Mouse (Mus musculus) MEL (cell line): ENCODE measurements around the gene Oxsm. TPM values are rescaled to one million over a fixed set of nuclear protein-coding genes. Genes with fewer than 3 reads are reported as not detected.

Experiments
- DNase-seq: peaks from one replicate; pipeline ENCODE4 v3.0.0; 2011; ENCODE audit warnings: low read depth, low spot score
- H3K27ac ChIP-seq: 2 replicates; pipeline ENCODE4 v1.5.1; 2012; ENCODE audit warnings: low read depth, mild to moderate bottlenecking, control low read depth, low read length, moderate library complexity; ENCODE audit not compliant: control insufficient read depth
- H3K27me3 ChIP-seq, 2 experiments: fragments of 150-350 bp in 1 of 2; sonication (generic) in 1 of 2; 2 replicates each; pipeline ENCODE4 v1.6.1; 2012; ENCODE audit warnings: low read length in 2 of 2, mild to moderate bottlenecking in 2 of 2, improper control_type of control experiment in 1 of 2, moderate library complexity in 1 of 2; ENCODE audit not compliant: insufficient read depth in 2 of 2, control insufficient read depth in 1 of 2
- H3K36me3 ChIP-seq, 2 experiments: 2 replicates each; pipeline ENCODE4 v1.6.1; 2012 to 2014; ENCODE audit warnings: low read length in 2 of 2, improper control_type of control experiment in 1 of 2, inconsistent platforms in 1 of 2, mild to moderate bottlenecking in 1 of 2; ENCODE audit not compliant: insufficient read depth in 2 of 2, control insufficient read depth in 1 of 2
- H3K4me1 ChIP-seq, 2 experiments: fragments of 150-350 bp in 1 of 2; sonication (generic) in 1 of 2; 2 replicates each; pipeline ENCODE4 v1.6.1; 2012; ENCODE audit warnings: low read length in 2 of 2, improper control_type of control experiment in 1 of 2, mild to moderate bottlenecking in 1 of 2; ENCODE audit not compliant: insufficient read depth in 2 of 2, control insufficient read depth in 1 of 2
- H3K4me3 ChIP-seq, 2 experiments: fragments of 150-350 bp in 1 of 2; sonication (generic) in 1 of 2; 2 replicates each; pipeline ENCODE4 v1.5.1; 2012; ENCODE audit warnings: low read depth in 2 of 2, low read length in 2 of 2, mild to moderate bottlenecking in 2 of 2, moderate library complexity in 2 of 2, control low read depth in 1 of 2, improper control_type of control experiment in 1 of 2; ENCODE audit not compliant: control insufficient read depth in 1 of 2, insufficient read depth in 1 of 2
- H3K79me2 ChIP-seq: 2 replicates; pipeline ENCODE4 v1.6.1; 2012; ENCODE audit warnings: mild to moderate bottlenecking, low read length, moderate library complexity; ENCODE audit not compliant: control insufficient read depth, poor library complexity, insufficient read depth
- H3K9ac ChIP-seq: 2 replicates; pipeline ENCODE4 v1.6.1; 2012; ENCODE audit warnings: low read depth, mild to moderate bottlenecking, control low read depth, low read length, moderate library complexity; ENCODE audit not compliant: control insufficient read depth, poor library complexity, severe bottlenecking
- H3K9me3 ChIP-seq: fragments of 150-350 bp; sonication (generic); replicated peaks from 2 replicates; pipeline ENCODE4 v1.6.1; 2012; ENCODE audit warnings: mild to moderate bottlenecking, low read length, improper control_type of control experiment, moderate library complexity; ENCODE audit not compliant: insufficient read depth
- BHLHE40 ChIP-seq: IDR thresholded peaks from 2 replicates; pipeline ENCODE4 v1.6.1; 2012; ENCODE audit warnings: low read depth, mild to moderate bottlenecking, inconsistent platforms, low read length, improper control_type of control experiment, borderline replicate concordance
- CHD1 ChIP-seq: IDR thresholded peaks from 2 replicates; pipeline ENCODE4 v1.6.1; 2012; ENCODE audit warnings: low read depth, mild to moderate bottlenecking, inconsistent platforms, low read length, improper control_type of control experiment
- CHD2 ChIP-seq: IDR thresholded peaks from 2 replicates; pipeline ENCODE4 v1.6.1; 2011; ENCODE audit warnings: low read length, improper control_type of control experiment
- CTCF ChIP-seq, 3 experiments: IDR thresholded peaks in 2 of 3; conservative IDR thresholded peaks in 1 of 3; 2 replicates each; pipeline ENCODE4 v1.5.1; 2011 to 2012; ENCODE audit warnings: low read length in 3 of 3, low read depth in 2 of 3, mild to moderate bottlenecking in 2 of 3, improper control_type of control experiment in 1 of 3, inconsistent platforms in 1 of 3, mixed read lengths in 1 of 3, moderate library complexity in 1 of 3; ENCODE audit not compliant: control insufficient read depth in 1 of 3, insufficient read depth in 1 of 3, poor library complexity in 1 of 3, severe bottlenecking in 1 of 3
- E2F4 ChIP-seq: IDR thresholded peaks from 2 replicates; pipeline ENCODE4 v1.6.1; 2011; ENCODE audit warnings: low read depth, low read length, improper control_type of control experiment, borderline replicate concordance
- ELF1 ChIP-seq: IDR thresholded peaks from 2 replicates; pipeline ENCODE4 v1.6.1; 2014; ENCODE audit warnings: low read depth, mild to moderate bottlenecking, inconsistent platforms, low read length, improper control_type of control experiment, moderate library complexity
- EP300 ChIP-seq, 2 experiments: IDR thresholded peaks; 2 replicates each; pipeline ENCODE4 v1.6.1; 2011; ENCODE audit warnings: improper control_type of control experiment in 2 of 2, low read length in 2 of 2, low read depth in 1 of 2, mild to moderate bottlenecking in 1 of 2
- ETS1 ChIP-seq: IDR thresholded peaks from 2 replicates; pipeline ENCODE4 v1.6.1; 2012; ENCODE audit warnings: low read depth, mild to moderate bottlenecking, inconsistent platforms, low read length, improper control_type of control experiment, moderate library complexity
- GABPA ChIP-seq: IDR thresholded peaks from 2 replicates; pipeline ENCODE4 v1.6.1; 2012; ENCODE audit warnings: low read depth, mild to moderate bottlenecking, inconsistent platforms, low read length, improper control_type of control experiment, moderate library complexity
- GATA1 ChIP-seq: IDR thresholded peaks from 2 replicates; pipeline ENCODE4 v1.6.1; 2011; ENCODE audit warnings: low read depth, low read length, improper control_type of control experiment
- JUND ChIP-seq: IDR thresholded peaks from 2 replicates; pipeline ENCODE4 v1.6.1; 2011; ENCODE audit warnings: low read depth, mild to moderate bottlenecking, improper control_type of control experiment, low read length
- KAT2A ChIP-seq: conservative IDR thresholded peaks from 2 replicates; pipeline ENCODE4 v1.6.1; 2012; ENCODE audit warnings: low read depth, low read length, improper control_type of control experiment, inconsistent platforms
- MAFK ChIP-seq: IDR thresholded peaks from 2 replicates; pipeline ENCODE4 v1.6.1; 2011; ENCODE audit warnings: low read depth, mild to moderate bottlenecking, low read length, improper control_type of control experiment, borderline replicate concordance
- MAX ChIP-seq: IDR thresholded peaks from 2 replicates; pipeline ENCODE4 v1.6.1; 2011; ENCODE audit warnings: low read length, improper control_type of control experiment
- MAZ ChIP-seq: IDR thresholded peaks from 2 replicates; pipeline ENCODE4 v1.6.1; 2012; ENCODE audit warnings: low read depth, mild to moderate bottlenecking, inconsistent platforms, low read length, improper control_type of control experiment
- MEF2A ChIP-seq: IDR thresholded peaks from 2 replicates; pipeline ENCODE4 v1.6.1; 2014; ENCODE audit warnings: low read depth, mild to moderate bottlenecking, inconsistent platforms, low read length, improper control_type of control experiment; ENCODE audit not compliant: poor library complexity, insufficient replicate concordance, severe bottlenecking; ENCODE audit errors: extremely low read depth
- MXI1 ChIP-seq: IDR thresholded peaks from 2 replicates; pipeline ENCODE4 v1.6.1; 2011; ENCODE audit warnings: mild to moderate bottlenecking, low read depth, low read length, improper control_type of control experiment
- MYB ChIP-seq: IDR thresholded peaks from 2 replicates; pipeline ENCODE4 v1.6.1; 2011; ENCODE audit warnings: mild to moderate bottlenecking, low read depth, low read length, improper control_type of control experiment
- MYC ChIP-seq: IDR thresholded peaks from 2 replicates; pipeline ENCODE4 v1.6.1; 2011; ENCODE audit warnings: low read depth, mild to moderate bottlenecking, low read length, improper control_type of control experiment, moderate library complexity
- NELFE ChIP-seq: IDR thresholded peaks from 2 replicates; pipeline ENCODE4 v1.6.1; 2011; ENCODE audit warnings: low read depth, low read length, improper control_type of control experiment
- NRF1 ChIP-seq: IDR thresholded peaks from 2 replicates; pipeline ENCODE4 v1.6.1; 2014; ENCODE audit warnings: low read depth, mild to moderate bottlenecking, inconsistent platforms, low read length, improper control_type of control experiment, moderate library complexity; ENCODE audit not compliant: poor library complexity, insufficient read depth, severe bottlenecking
- POLR2A ChIP-seq, 2 experiments: IDR thresholded peaks; 2 replicates each; pipeline ENCODE4 v1.6.1; 2011 to 2012; ENCODE audit warnings: low read length in 2 of 2, mild to moderate bottlenecking in 2 of 2, control low read depth in 1 of 2, improper control_type of control experiment in 1 of 2, low read depth in 1 of 2, moderate library complexity in 1 of 2; ENCODE audit not compliant: control insufficient read depth in 1 of 2, insufficient read depth in 1 of 2, poor library complexity in 1 of 2
- POLR2AphosphoS2 ChIP-seq: IDR thresholded peaks from 2 replicates; pipeline ENCODE4 v1.6.1; 2011; ENCODE audit warnings: low read length, improper control_type of control experiment
- POLR2AphosphoS5 ChIP-seq: IDR thresholded peaks from 2 replicates; pipeline ENCODE4 v1.6.1; 2012; ENCODE audit warnings: low read depth, borderline replicate concordance, mild to moderate bottlenecking, inconsistent platforms, low read length, moderate library complexity, mixed read lengths
- RAD21 ChIP-seq: IDR thresholded peaks from 2 replicates; pipeline ENCODE4 v1.6.1; 2011; ENCODE audit warnings: mild to moderate bottlenecking, low read depth, low read length, improper control_type of control experiment
- RCOR1 ChIP-seq: IDR thresholded peaks from 2 replicates; pipeline ENCODE4 v1.6.1; 2012; ENCODE audit warnings: low read depth, mild to moderate bottlenecking, inconsistent platforms, low read length, improper control_type of control experiment
- SIN3A ChIP-seq: IDR thresholded peaks from 2 replicates; pipeline ENCODE4 v1.6.1; 2012; ENCODE audit warnings: low read length, improper control_type of control experiment, inconsistent platforms
- TAL1 ChIP-seq: IDR thresholded peaks from 2 replicates; pipeline ENCODE4 v1.6.1; 2012; ENCODE audit warnings: mild to moderate bottlenecking, inconsistent platforms, low read length, moderate library complexity, mixed read lengths
- TCF12 ChIP-seq: IDR thresholded peaks from 2 replicates; pipeline ENCODE4 v1.6.1; 2014; ENCODE audit warnings: low read depth, mild to moderate bottlenecking, inconsistent platforms, low read length, improper control_type of control experiment, moderate library complexity
- UBTF ChIP-seq: IDR thresholded peaks from 2 replicates; pipeline ENCODE4 v1.6.1; 2012; ENCODE audit warnings: low read depth, mild to moderate bottlenecking, inconsistent platforms, low read length, improper control_type of control experiment, moderate library complexity, borderline replicate concordance; ENCODE audit not compliant: insufficient read depth
- USF1 ChIP-seq: IDR thresholded peaks from 2 replicates; pipeline ENCODE4 v1.6.1; 2014; ENCODE audit warnings: low read depth, mild to moderate bottlenecking, inconsistent platforms, low read length, improper control_type of control experiment, moderate library complexity
- USF2 ChIP-seq, 2 experiments: IDR thresholded peaks; 2 replicates each; pipeline ENCODE4 v1.6.1; 2011 to 2012; ENCODE audit warnings: improper control_type of control experiment in 2 of 2, low read length in 2 of 2, borderline replicate concordance in 1 of 2, inconsistent platforms in 1 of 2, low read depth in 1 of 2, mild to moderate bottlenecking in 1 of 2; ENCODE audit not compliant: insufficient read depth in 1 of 2
- ZC3H11A ChIP-seq: IDR thresholded peaks from 2 replicates; pipeline ENCODE4 v1.6.1; 2012; ENCODE audit warnings: low read depth, mild to moderate bottlenecking, inconsistent platforms, low read length, improper control_type of control experiment
- ZKSCAN1 ChIP-seq: IDR thresholded peaks from 2 replicates; pipeline ENCODE4 v1.6.1; 2012; ENCODE audit warnings: low read depth, mild to moderate bottlenecking, inconsistent platforms, low read length, improper control_type of control experiment, moderate library complexity
- ZMIZ1 ChIP-seq: IDR thresholded peaks from 2 replicates; pipeline ENCODE4 v1.6.1; 2012; ENCODE audit warnings: low read depth, mild to moderate bottlenecking, inconsistent platforms, low read length, improper control_type of control experiment, moderate library complexity
- ZNF384 ChIP-seq: IDR thresholded peaks from 2 replicates; pipeline ENCODE4 v1.6.1; 2012; ENCODE audit warnings: low read depth, mild to moderate bottlenecking, inconsistent platforms, low read length, improper control_type of control experiment
- polyA plus RNA-seq, 2 experiments: library from polyadenylated mRNA; stranded (reverse) in 1 of 2; unstranded in 1 of 2; fragments of >175 nt in 1 of 2; fragments of >200 nt in 1 of 2; gene quantifications; 2 replicates each; pipeline versions ENCODE4 v1.2.1 to v1.2.4; 2012; ENCODE audit warnings: low replicate concordance in 2 of 2, low read depth in 1 of 2; ENCODE audit not compliant: insufficient read length in 2 of 2, insufficient read depth in 1 of 2, missing spikeins in 1 of 2
- total RNA-seq: library from RNA; depleted of rRNA; stranded (reverse); fragments of 300-350 nt; gene quantifications from 2 replicates; pipeline ENCODE4 v1.2.3, GENCODE M21; 2012

Oxsm gene
- total and polyA plus RNA-seq, 3 experiments: 5.4 to 8.9 TPM; not detected in 1

DNA sequence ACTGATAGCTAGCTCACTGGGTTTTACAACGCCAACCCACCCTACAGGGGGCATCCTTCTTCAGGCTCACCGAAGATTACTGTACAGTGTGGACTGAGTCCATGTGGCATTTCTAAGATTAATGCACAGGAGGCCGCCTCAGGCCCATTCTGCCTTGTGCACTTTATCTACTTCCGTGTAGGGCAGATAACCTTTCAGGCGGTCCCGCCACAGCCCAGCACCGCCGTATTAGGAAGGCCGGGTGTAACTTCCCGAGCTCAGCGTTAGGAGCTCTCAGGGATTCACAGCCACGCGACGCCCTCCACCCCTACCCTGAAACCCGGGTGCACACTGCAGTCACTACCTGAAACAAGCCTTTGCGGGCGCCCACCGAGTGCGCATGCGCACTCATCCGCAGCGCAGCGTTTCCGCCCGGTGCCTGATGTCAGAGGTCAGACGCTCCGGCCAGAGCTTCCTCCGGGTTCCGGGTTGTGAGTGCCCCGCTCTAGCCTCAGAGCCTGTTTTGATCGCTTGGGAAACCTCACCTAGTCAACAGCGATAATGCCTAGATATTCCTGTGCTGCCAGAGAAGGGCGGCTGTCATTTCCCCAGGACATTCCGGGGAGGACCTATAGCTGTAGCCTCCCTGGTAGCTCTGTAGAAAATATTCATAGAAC, 6.5 kb downstream of the Oxsm start:
- H3K27me3 ChIP-seq: no peaks in the 10 kb centered on the region
- peak overlapping the region; percentile 60 to 83 for H3K4me3 ChIP-seq
- H3K9ac ChIP-seq: peak overlapping the region; percentile 88
- peak; percentile 92 for DNase-seq
- no peaks in the 10 kb centered on the region; the same call in 1 of the 2 replicates for H3K79me2 ChIP-seq
- no peaks in the 10 kb centered on the region for H3K9me3 ChIP-seq
- H3K36me3 ChIP-seq: peaks cover 0 to 41% of the 10 kb centered on the region in 2 experiments; a peak in 2 of 4 replicates
- H3K27ac ChIP-seq: peak overlapping the region; percentile 93
- peaks cover 26 to 29% of the 10 kb centered on the region in 2 experiments for H3K4me1 ChIP-seq
- TF ChIP-seq E2F4: no peak
- TF ChIP-seq RAD21: no peak
- TF ChIP-seq JUND: no peak
- no peak; a peak in 2 of 4 replicates for TF ChIP-seq EP300 (IDR thresholded peaks at IDR 0.05; ENCODE audit: low read depth in 1 of 2, low read length in 2 of 2)
- TF ChIP-seq ZKSCAN1: no peak
- no peak; the same call in 1 of the 2 replicates for TF ChIP-seq KAT2A
- TF ChIP-seq POLR2AphosphoS2: peak; percentile 77
- TF ChIP-seq USF2 (IDR thresholded peaks at IDR 0.05; ENCODE audit: borderline replicate concordance in 1 of 2, insufficient read depth in 1 of 2, low read depth in 1 of 2, low read length in 2 of 2): no peak
- no peak for TF ChIP-seq BHLHE40
- no peak for TF ChIP-seq TCF12
- TF ChIP-seq MYC: peak; percentile 91
- TF ChIP-seq SIN3A: peak; percentile 71
- no peak for TF ChIP-seq TAL1
- TF ChIP-seq ELF1: peak; percentile 92
- no peak for TF ChIP-seq MEF2A
- TF ChIP-seq CHD1: no peak
- no peak for TF ChIP-seq ZC3H11A
- TF ChIP-seq MAFK: no peak; the same call in 1 of the 2 replicates
- peak; percentile 63; the same call in 1 of the 2 replicates for TF ChIP-seq GATA1
- TF ChIP-seq MAX: peak; percentile 84
- no peak for TF ChIP-seq GABPA
- peak; percentile 79 for TF ChIP-seq NRF1
- TF ChIP-seq CTCF (IDR thresholded peaks at IDR 0.05 in 2 of 3, conservative IDR thresholded peaks at IDR 0.05 in 1 of 3; ENCODE audit: control insufficient read depth in 1 of 3, insufficient read depth in 1 of 3, low read depth in 2 of 3, low read length in 3 of 3, poor library complexity in 1 of 3, severe bottlenecking in 1 of 3): peak in 2 of 3 experiments; percentile 0 to 24; a peak in 2 of 6 replicates
- TF ChIP-seq MXI1: peak; percentile 83
- TF ChIP-seq MAZ: no peak; the same call in 1 of the 2 replicates
- peak; percentile 32; the same call in 1 of the 2 replicates for TF ChIP-seq ETS1
- peak; percentile 78 to 91; a peak in 3 of 4 replicates for TF ChIP-seq POLR2A (IDR thresholded peaks at IDR 0.05; ENCODE audit: control insufficient read depth in 1 of 2, insufficient read depth in 1 of 2, low read depth in 1 of 2, low read length in 2 of 2, poor library complexity in 1 of 2)
- 0 out of 2 replicates have a peak, but pooled peaks have one; percentile 28 for TF ChIP-seq RCOR1
- no peak for TF ChIP-seq POLR2AphosphoS5
- peak; percentile 87 for TF ChIP-seq NELFE
- peak; percentile 42; the same call in 1 of the 2 replicates for TF ChIP-seq USF1
- TF ChIP-seq ZMIZ1: peak; percentile 67
- no peak for TF ChIP-seq CHD2
- TF ChIP-seq MYB: no peak
- TF ChIP-seq ZNF384: no peak
- no peak for TF ChIP-seq UBTF
